Mouse (Mus musculus) MEL (cell line): Measurements from ENCODE around the gene Col18a1. TPM values are rescaled to one million over a fixed set of nuclear protein-coding genes. Genes with fewer than 3 reads are reported as not detected.

Source experiments
- DNase-seq: peaks from one replicate; pipeline ENCODE4 v3.0.0; 2011; ENCODE audit warnings: low read depth, low spot score
- H3K27ac ChIP-seq: 2 replicates; pipeline ENCODE4 v1.5.1; 2012; ENCODE audit warnings: low read depth, mild to moderate bottlenecking, control low read depth, low read length, moderate library complexity; ENCODE audit not compliant: control insufficient read depth
- H3K27me3 ChIP-seq, 2 experiments: fragments of 150-350 bp in 1 of 2; sonication (generic) in 1 of 2; 2 replicates each; pipeline ENCODE4 v1.6.1; 2012; ENCODE audit warnings: low read length in 2 of 2, mild to moderate bottlenecking in 2 of 2, improper control_type of control experiment in 1 of 2, moderate library complexity in 1 of 2; ENCODE audit not compliant: insufficient read depth in 2 of 2, control insufficient read depth in 1 of 2
- H3K36me3 ChIP-seq, 2 experiments: 2 replicates each; pipeline ENCODE4 v1.6.1; 2012 to 2014; ENCODE audit warnings: low read length in 2 of 2, improper control_type of control experiment in 1 of 2, inconsistent platforms in 1 of 2, mild to moderate bottlenecking in 1 of 2; ENCODE audit not compliant: insufficient read depth in 2 of 2, control insufficient read depth in 1 of 2
- H3K4me1 ChIP-seq, 2 experiments: fragments of 150-350 bp in 1 of 2; sonication (generic) in 1 of 2; 2 replicates each; pipeline ENCODE4 v1.6.1; 2012; ENCODE audit warnings: low read length in 2 of 2, improper control_type of control experiment in 1 of 2, mild to moderate bottlenecking in 1 of 2; ENCODE audit not compliant: insufficient read depth in 2 of 2, control insufficient read depth in 1 of 2
- H3K4me3 ChIP-seq, 2 experiments: fragments of 150-350 bp in 1 of 2; sonication (generic) in 1 of 2; 2 replicates each; pipeline ENCODE4 v1.5.1; 2012; ENCODE audit warnings: low read depth in 2 of 2, low read length in 2 of 2, mild to moderate bottlenecking in 2 of 2, moderate library complexity in 2 of 2, control low read depth in 1 of 2, improper control_type of control experiment in 1 of 2; ENCODE audit not compliant: control insufficient read depth in 1 of 2, insufficient read depth in 1 of 2
- H3K79me2 ChIP-seq: 2 replicates; pipeline ENCODE4 v1.6.1; 2012; ENCODE audit warnings: mild to moderate bottlenecking, low read length, moderate library complexity; ENCODE audit not compliant: control insufficient read depth, poor library complexity, insufficient read depth
- H3K9ac ChIP-seq: 2 replicates; pipeline ENCODE4 v1.6.1; 2012; ENCODE audit warnings: low read depth, mild to moderate bottlenecking, control low read depth, low read length, moderate library complexity; ENCODE audit not compliant: control insufficient read depth, poor library complexity, severe bottlenecking
- H3K9me3 ChIP-seq: fragments of 150-350 bp; sonication (generic); replicated peaks from 2 replicates; pipeline ENCODE4 v1.6.1; 2012; ENCODE audit warnings: mild to moderate bottlenecking, low read length, improper control_type of control experiment, moderate library complexity; ENCODE audit not compliant: insufficient read depth
- CHD1 ChIP-seq: IDR thresholded peaks from 2 replicates; pipeline ENCODE4 v1.6.1; 2012; ENCODE audit warnings: low read depth, mild to moderate bottlenecking, inconsistent platforms, low read length, improper control_type of control experiment
- E2F4 ChIP-seq: IDR thresholded peaks from 2 replicates; pipeline ENCODE4 v1.6.1; 2011; ENCODE audit warnings: low read depth, low read length, improper control_type of control experiment, borderline replicate concordance
- EP300 ChIP-seq, 2 experiments: IDR thresholded peaks; 2 replicates each; pipeline ENCODE4 v1.6.1; 2011; ENCODE audit warnings: improper control_type of control experiment in 2 of 2, low read length in 2 of 2, low read depth in 1 of 2, mild to moderate bottlenecking in 1 of 2
- ETS1 ChIP-seq: IDR thresholded peaks from 2 replicates; pipeline ENCODE4 v1.6.1; 2012; ENCODE audit warnings: low read depth, mild to moderate bottlenecking, inconsistent platforms, low read length, improper control_type of control experiment, moderate library complexity
- JUND ChIP-seq: IDR thresholded peaks from 2 replicates; pipeline ENCODE4 v1.6.1; 2011; ENCODE audit warnings: low read depth, mild to moderate bottlenecking, improper control_type of control experiment, low read length
- KAT2A ChIP-seq: conservative IDR thresholded peaks from 2 replicates; pipeline ENCODE4 v1.6.1; 2012; ENCODE audit warnings: low read depth, low read length, improper control_type of control experiment, inconsistent platforms
- MAX ChIP-seq: IDR thresholded peaks from 2 replicates; pipeline ENCODE4 v1.6.1; 2011; ENCODE audit warnings: low read length, improper control_type of control experiment
- MXI1 ChIP-seq: IDR thresholded peaks from 2 replicates; pipeline ENCODE4 v1.6.1; 2011; ENCODE audit warnings: mild to moderate bottlenecking, low read depth, low read length, improper control_type of control experiment
- MYB ChIP-seq: IDR thresholded peaks from 2 replicates; pipeline ENCODE4 v1.6.1; 2011; ENCODE audit warnings: mild to moderate bottlenecking, low read depth, low read length, improper control_type of control experiment
- MYC ChIP-seq: IDR thresholded peaks from 2 replicates; pipeline ENCODE4 v1.6.1; 2011; ENCODE audit warnings: low read depth, mild to moderate bottlenecking, low read length, improper control_type of control experiment, moderate library complexity
- NELFE ChIP-seq: IDR thresholded peaks from 2 replicates; pipeline ENCODE4 v1.6.1; 2011; ENCODE audit warnings: low read depth, low read length, improper control_type of control experiment
- POLR2AphosphoS5 ChIP-seq: IDR thresholded peaks from 2 replicates; pipeline ENCODE4 v1.6.1; 2012; ENCODE audit warnings: low read depth, borderline replicate concordance, mild to moderate bottlenecking, inconsistent platforms, low read length, moderate library complexity, mixed read lengths
- RAD21 ChIP-seq: IDR thresholded peaks from 2 replicates; pipeline ENCODE4 v1.6.1; 2011; ENCODE audit warnings: mild to moderate bottlenecking, low read depth, low read length, improper control_type of control experiment
- RCOR1 ChIP-seq: IDR thresholded peaks from 2 replicates; pipeline ENCODE4 v1.6.1; 2012; ENCODE audit warnings: low read depth, mild to moderate bottlenecking, inconsistent platforms, low read length, improper control_type of control experiment
- SMC3 ChIP-seq: IDR thresholded peaks from 2 replicates; pipeline ENCODE4 v1.6.1; 2011; ENCODE audit warnings: low read depth, low read length, improper control_type of control experiment
- TCF12 ChIP-seq: IDR thresholded peaks from 2 replicates; pipeline ENCODE4 v1.6.1; 2014; ENCODE audit warnings: low read depth, mild to moderate bottlenecking, inconsistent platforms, low read length, improper control_type of control experiment, moderate library complexity
- UBTF ChIP-seq: IDR thresholded peaks from 2 replicates; pipeline ENCODE4 v1.6.1; 2012; ENCODE audit warnings: low read depth, mild to moderate bottlenecking, inconsistent platforms, low read length, improper control_type of control experiment, moderate library complexity, borderline replicate concordance; ENCODE audit not compliant: insufficient read depth
- USF1 ChIP-seq: IDR thresholded peaks from 2 replicates; pipeline ENCODE4 v1.6.1; 2014; ENCODE audit warnings: low read depth, mild to moderate bottlenecking, inconsistent platforms, low read length, improper control_type of control experiment, moderate library complexity
- polyA plus RNA-seq, 2 experiments: library from polyadenylated mRNA; stranded (reverse) in 1 of 2; unstranded in 1 of 2; fragments of >175 nt in 1 of 2; fragments of >200 nt in 1 of 2; gene quantifications; 2 replicates each; pipeline versions ENCODE4 v1.2.1 to v1.2.4; 2012; ENCODE audit warnings: low replicate concordance in 2 of 2, low read depth in 1 of 2; ENCODE audit not compliant: insufficient read length in 2 of 2, insufficient read depth in 1 of 2, missing spikeins in 1 of 2
- total RNA-seq: library from RNA; depleted of rRNA; stranded (reverse); fragments of 300-350 nt; gene quantifications from 2 replicates; pipeline ENCODE4 v1.2.3, GENCODE M21; 2012

The Col18a1 gene
- total and polyA plus RNA-seq, 3 experiments: 0.46 to 1.3 TPM; not detected in 1

DNA sequence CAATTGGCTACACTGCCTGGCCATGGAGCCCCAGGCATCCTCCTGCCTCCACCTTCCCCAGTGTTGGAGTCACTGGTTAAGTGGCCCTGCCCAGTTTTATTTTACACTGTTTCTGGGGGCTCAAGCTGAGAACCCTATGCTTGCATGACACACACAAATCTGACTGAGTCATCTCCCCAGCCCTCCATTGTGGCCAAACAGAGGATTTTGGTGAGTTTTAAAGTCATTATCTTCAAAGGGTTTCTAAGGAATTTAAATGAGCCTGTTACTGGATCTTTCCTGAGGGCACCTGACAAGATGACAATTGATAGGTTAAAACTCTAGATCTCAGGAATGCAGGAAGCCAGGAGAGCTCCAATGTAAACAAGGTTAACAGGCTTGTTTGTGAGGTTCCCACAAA lies 27.1 kb upstream of the Col18a1 start:
- no peak for TF ChIP-seq ETS1
- TF ChIP-seq TCF12: no peak
- TF ChIP-seq MAX: no peak
- TF ChIP-seq SMC3: no peak
- no peak for TF ChIP-seq MYB
- no peak for TF ChIP-seq MYC
- no peak for TF ChIP-seq E2F4
- TF ChIP-seq RCOR1: no peak
- no peak for TF ChIP-seq MXI1
- no peak for TF ChIP-seq CHD1
- TF ChIP-seq EP300 (IDR thresholded peaks at IDR 0.05; ENCODE audit: low read depth in 1 of 2, low read length in 2 of 2): no peak
- TF ChIP-seq UBTF: no peak
- TF ChIP-seq JUND: no peak
- no peak for TF ChIP-seq POLR2AphosphoS5
- TF ChIP-seq NELFE: no peak
- H3K4me1 ChIP-seq: no peaks in the 10 kb centered on the region
- H3K27ac ChIP-seq: no peak overlapping the region
- H3K27me3 ChIP-seq: peaks cover 2 to 5% of the 10 kb centered on the region in 2 experiments; a peak in 3 of 4 replicates
- no peaks in the 10 kb centered on the region for H3K36me3 ChIP-seq
- H3K4me3 ChIP-seq: no peak overlapping the region
- H3K79me2 ChIP-seq: no peaks in the 10 kb centered on the region
- DNase-seq: no peak
- H3K9ac ChIP-seq: no peak overlapping the region
- H3K9me3 ChIP-seq: no peaks in the 10 kb centered on the region

- Histone ChIP-seq H3K36me3 (peaks cover 0 to 5% of the 10 kb centered on the region in 2 experiments; a peak in 1 of 4 replicates), H3K27ac (no peak overlapping the region), H3K9me3 (no peaks in the 10 kb centered on the region), H3K27me3 (peaks cover 2 to 5% of the 10 kb centered on the region in 2 experiments; a peak in 3 of 4 replicates), H3K4me3 (no peak overlapping the region), H3K79me2 (no peaks in the 10 kb centered on the region), H3K9ac (no peak overlapping the region)
- no peak for DNase-seq
- TF ChIP-seq JUND (no peak), MAX (no peak), KAT2A (no peak), MXI1 (no peak), SMC3 (no peak), USF1 (no peak), POLR2AphosphoS5 (no peak), EP300 (IDR thresholded peaks at IDR 0.05; ENCODE audit: low read depth in 1 of 2, low read length in 2 of 2) (no peak), MYC (no peak), RAD21 (no peak)
- TF ChIP-seq, all 39 proteins: peak for 0
- H3K4me1 ChIP-seq: peaks cover 0 to 5% of the 10 kb centered on the region in 2 experiments; a peak in 2 of 4 replicates
These were observed 26.4 kb upstream of the Col18a1 start for GRCm38 (mm10) chr10:77192745-77193144.
